Mouse (Mus musculus) kidney, adult 10 weeks (tissue): ENCODE results near the gene Sltm. TPM values are rescaled to one million over a fixed set of nuclear protein-coding genes. Genes with fewer than 3 reads are reported as not detected.

ENCODE experiments used
- polyA plus RNA-seq: library from polyadenylated mRNA; stranded (reverse); fragments of 350-450 nt; fragmentation: Illumina TruSeq; extraction: RNeasy Lipid Tissue Mini Kit (QIAGEN cat#74804); gene quantifications from one replicate; pipeline ENCODE4 v1.2.3, GENCODE M21; 2014; ENCODE audit warnings: low read depth, low replicate concordance

The Sltm gene
- polyA plus RNA-seq: 54.5 TPM

DNA sequence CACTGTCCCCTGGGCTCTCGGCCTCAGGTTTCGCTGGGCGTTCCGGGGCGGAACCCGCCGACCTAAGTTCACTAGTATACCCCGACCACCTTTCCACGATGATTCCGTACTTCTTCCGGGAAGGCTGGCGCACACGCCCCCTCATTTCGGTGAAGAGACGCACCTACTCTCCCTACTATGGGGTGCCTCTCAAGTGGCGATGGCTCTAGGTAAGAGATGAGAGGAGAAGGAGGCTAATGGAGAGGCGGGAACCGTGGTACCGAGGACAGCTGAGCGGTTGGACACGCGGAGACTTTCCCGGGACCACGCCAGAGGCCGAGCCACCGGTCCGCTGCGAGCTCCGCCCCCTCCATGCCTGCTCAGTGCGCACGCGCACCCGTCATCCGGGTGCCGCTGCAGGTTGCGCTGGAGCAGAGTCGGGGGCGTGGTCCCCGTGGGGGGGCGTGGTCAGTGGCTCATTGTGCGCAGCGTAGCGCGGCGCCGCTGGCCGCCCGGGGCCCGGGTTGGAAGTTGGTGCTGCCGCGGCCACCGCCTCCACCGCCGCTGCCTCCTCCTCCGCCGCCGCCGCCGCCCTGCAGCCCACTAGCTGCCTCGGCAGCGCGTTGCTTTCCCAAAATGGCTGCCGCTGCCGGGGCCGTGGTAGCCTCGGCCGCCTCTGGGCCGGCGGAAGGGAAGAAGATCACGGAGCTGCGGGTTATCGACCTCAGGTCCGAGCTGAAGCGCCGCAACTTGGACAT lies at the start of gene Sltm:
TSS of gene Sltm (plus strand) at position 450 of the 737 bp plus-strand sequence.

DNA sequence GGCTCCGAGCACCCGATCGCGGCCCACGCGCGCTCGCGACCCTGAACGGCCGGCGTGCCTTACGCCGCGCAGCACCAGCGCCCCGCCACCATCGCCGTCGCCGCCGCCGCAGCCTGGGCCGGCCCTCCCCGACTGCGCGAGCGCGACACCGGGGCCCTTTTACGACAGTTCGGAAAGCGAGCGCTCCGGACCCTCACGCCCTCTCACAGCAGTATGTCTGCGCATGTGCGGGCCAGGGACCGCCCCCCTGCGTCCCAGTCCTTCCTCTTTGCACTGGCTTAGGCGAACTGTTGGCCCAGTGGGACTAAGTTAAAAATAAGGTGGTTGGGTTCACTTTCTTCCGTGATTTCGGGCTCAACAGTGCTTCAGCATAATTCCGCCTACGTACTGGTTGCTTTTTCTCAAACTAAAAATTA lies 38.9 kb upstream of the Sltm start, which contains the start of gene Rnf111:
TSS of gene Rnf111 (minus strand) at position 100 of the 416 bp plus-strand sequence.

Other genes starting within 250 kb of the Sltm start
- 0.40 TPM for gene Ccnb2, start 121.2 kb upstream of the Sltm start, polyA plus RNA-seq
- gene Rnf111, start 39.0 kb upstream of the Sltm start, polyA plus RNA-seq: 36.5 TPM
- not detected for gene Gm10642, start 113.5 kb downstream of the Sltm start, polyA plus RNA-seq
- gene Mindy2, start 114.4 kb downstream of the Sltm start, polyA plus RNA-seq: 74.7 TPM
- gene Adam10, start 136.2 kb downstream of the Sltm start, polyA plus RNA-seq: 136 TPM